Mouse (Mus musculus) inflammation-experienced regulatory T-cells (primary cell): ENCODE measurements around the gene Gm6902. TPM values are rescaled to one million over a fixed set of nuclear protein-coding genes. Genes with fewer than 3 reads are reported as not detected.

Experiments
- polyA plus RNA-seq, 2 experiments: library from polyadenylated mRNA; unstranded; fragments of 100-300 nt; shearing (Covaris generic); gene quantifications; one replicate each; pipeline ENCODE4 v1.2.1; 2017

Gm6902 gene
- not detected for polyA plus RNA-seq

DNA sequence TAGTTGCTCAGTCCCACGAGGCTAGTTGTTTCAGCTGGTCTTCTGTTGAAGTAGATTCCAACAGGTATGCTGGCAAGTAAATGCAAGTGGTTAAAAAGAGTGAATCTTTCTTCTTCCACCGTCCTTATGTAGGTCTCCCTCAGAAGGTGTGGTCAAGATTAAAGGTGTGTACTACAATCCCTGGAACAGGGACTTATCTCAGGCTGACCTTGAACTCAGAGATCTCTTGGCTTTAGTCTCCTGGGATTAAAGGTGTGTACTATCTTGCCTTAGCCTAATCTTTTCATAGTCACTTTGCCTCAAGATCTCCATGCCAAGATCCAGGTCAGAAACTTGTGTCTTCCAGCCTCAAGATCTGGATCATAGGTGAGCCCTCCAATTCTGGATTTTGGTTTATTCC is at the start of gene Gm6902:
Gm6902 (minus strand) TSS at position 101 of the 400 bp plus-strand sequence.

DNA sequence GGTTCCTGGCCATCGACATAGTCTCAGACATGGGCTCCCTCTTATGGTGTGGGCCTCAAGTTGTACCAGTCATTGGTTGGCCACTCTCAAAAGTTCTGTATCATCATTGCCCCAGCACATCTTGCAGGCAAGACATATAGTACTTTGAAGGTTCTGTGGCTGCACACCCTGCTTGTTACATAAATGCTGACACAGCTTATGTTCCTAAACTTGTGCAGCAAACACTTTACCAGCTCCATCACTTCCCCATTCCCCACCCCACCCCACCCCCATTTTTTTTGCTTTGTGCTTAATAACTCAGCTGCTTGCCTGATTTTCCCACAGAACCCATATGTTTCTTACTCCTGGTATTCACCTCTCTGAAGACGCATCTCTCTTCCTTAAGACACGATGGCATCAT is 22.2 kb upstream of the Gm6902 start, which contains the start of gene Nlrp4e:
Nlrp4e (plus strand) TSS at position 301 of the 400 bp plus-strand sequence.

DNA sequence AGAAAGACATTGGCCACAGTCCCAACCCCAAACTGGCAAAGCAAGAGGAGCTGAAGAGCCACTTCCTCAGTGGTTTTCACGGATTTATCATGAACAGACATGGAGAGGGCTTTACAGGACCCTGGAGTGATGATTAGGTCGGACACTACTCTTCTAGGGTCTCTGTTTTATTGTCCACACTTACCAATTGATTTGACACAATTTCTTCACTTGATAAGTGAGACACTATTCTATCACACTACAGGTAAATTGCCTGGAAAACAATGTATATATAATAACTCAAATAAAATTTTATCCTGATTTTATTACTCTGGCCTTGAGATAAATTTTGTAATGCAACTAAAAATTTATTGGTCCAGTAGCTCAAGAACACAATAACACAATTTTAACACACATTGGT is 27.1 kb downstream of the Gm6902 start, which contains the start of gene Vmn1r166:
Vmn1r166 (minus strand) TSS at position 101 of the 400 bp plus-strand sequence.

Other genes with a start within 250 kb of the Gm6902 start
- gene Vmn1r163, start 223.4 kb downstream of the Gm6902 start, polyA plus RNA-seq = 1 to 10 TPM in 1 of 2 experiments, not detected in 1; 1.7 TPM
- gene Gm8720, start 211.4 kb downstream of the Gm6902 start, polyA plus RNA-seq = not detected
- 1 to 10 TPM in 1 of 2 experiments, under 1 TPM in 1; 0.11 to 1.3 TPM for gene Gm10662, start 134.4 kb downstream of the Gm6902 start, polyA plus RNA-seq
- gene Vmn1r165, start 61.6 kb downstream of the Gm6902 start, polyA plus RNA-seq = under 1 TPM in 1 of 2 experiments, not detected in 1; 0.32 TPM
- under 1 TPM in 1 of 2 experiments, not detected in 1; 0.34 TPM for gene Vmn1r166, start 27.2 kb downstream of the Gm6902 start, polyA plus RNA-seq
- gene Nlrp4e, start 22.3 kb upstream of the Gm6902 start, polyA plus RNA-seq = under 1 TPM; 0.19 to 0.93 TPM
- gene Nlrp5, start 107.0 kb upstream of the Gm6902 start, polyA plus RNA-seq = under 1 TPM; 0.05 to 0.61 TPM
- gene Vmn1r167, start 228.3 kb upstream of the Gm6902 start, polyA plus RNA-seq = not detected